Mouse (Mus musculus): Measurements from ENCODE around the gene Trove2. TPM values are rescaled to one million over a fixed set of nuclear protein-coding genes. Genes with fewer than 3 reads are reported as not detected.

Trove2 gene
- 0.83 and 0.85 TPM in 2 replicates for polyA plus RNA-seq (2012; rRNA removed)

DNA sequence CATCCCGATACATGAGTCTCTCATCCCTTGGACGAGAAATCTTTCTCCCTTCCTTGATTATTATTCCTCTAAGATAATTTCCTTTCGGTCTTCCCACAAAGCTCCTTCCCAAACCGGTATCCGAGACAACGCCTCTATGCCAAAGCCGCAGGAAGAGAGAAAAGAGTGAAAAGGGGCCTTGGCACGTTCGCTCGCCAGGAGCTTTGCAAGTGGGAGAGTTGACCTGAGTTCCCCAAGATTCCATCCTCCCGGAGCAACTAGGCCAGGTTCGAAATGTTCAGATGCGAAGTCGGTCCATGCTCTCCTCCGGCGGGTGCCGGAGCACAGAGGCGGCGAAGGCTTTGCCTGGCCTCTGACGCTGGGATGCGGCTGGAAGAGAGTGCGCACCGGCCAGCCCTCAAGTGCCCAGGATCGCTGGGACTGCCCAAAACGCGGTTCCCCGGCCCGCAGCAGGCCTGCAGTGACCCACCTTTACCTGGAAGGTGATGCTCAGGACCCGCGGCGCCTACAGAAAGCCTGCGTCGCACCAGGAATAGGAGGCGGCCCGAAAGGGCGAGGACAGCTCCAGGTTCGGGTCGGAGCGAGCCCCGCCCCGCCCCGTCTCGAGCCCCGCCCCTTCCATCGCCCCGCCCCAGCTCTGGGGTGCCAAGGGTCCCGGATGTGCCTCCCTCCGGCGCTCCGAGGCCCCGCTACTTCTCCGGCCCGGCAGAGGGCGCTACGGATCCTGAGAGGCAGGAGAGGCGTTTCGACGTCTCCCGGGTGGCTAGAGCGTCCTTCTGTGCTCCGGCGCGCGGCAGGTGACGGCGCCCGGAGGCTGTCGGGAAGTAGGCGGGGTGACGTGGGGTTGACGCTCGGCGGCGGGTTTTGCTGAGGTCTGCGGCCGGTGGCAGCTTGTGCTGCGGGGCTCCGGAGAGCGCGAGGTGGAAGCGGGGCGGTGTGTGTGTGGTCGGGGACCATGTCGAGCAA is at the start of gene Trove2, which contains the start of gene Uchl5:
Gene Trove2, minus strand, starts transcription at position 623 of the 966 bp plus-strand sequence.
Gene Uchl5, plus strand, starts transcription at position 827 of the 966 bp plus-strand sequence.

DNA sequence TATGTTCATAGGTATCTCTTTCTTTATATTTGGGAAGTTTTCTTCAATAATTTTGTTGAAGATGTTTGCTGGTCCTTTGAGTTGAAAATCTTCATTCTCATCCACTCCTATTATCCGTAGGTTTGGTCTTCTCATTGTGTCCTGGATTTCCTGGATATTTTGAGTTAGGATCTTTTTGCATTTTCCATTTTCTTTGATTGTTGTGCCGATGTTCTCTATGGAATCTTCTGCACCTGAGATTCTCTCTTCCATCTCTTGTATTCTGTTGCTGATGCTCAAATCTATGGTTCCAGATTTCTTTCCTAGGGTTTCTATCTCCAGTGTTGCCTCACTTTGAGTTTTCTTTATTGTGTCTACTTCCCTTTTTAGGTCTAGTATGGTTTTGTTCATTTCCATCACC is 60.8 kb downstream of the Trove2 start, which contains the start of gene Glrx2:
Gene Glrx2, plus strand, starts transcription at position 301 of the 400 bp plus-strand sequence.

DNA sequence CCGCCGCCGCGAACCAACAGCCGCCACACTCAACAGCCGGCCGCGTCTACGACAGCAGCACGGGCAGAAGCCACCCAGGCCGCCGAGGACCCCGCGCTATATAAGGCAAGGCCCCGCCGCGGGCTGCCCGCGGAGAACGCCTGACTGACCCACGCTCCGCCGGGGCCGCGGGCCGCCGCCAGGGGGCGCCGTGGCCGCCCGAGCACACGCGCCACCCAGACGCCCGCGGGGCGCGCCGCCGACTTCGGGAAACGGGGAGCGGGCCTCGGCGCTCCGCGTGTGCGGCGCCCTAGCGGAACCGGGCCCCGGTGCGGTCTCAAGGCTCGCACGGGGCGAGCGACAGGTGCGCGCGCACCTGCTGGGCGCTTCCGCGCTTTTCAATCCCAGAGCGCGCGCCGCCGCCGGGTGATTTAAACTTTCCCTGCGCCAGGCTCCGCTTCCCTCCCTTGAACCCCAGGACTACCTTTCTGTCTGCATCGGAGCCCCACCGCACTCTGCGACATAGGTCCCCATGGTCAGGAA is 74.1 kb downstream of the Trove2 start, which contains the start of gene Cdc73:
Gene Cdc73, minus strand, starts transcription at position 153 of the 522 bp plus-strand sequence.

Other genes starting within 250 kb of the Trove2 start
- gene B3galt2, start 136.4 kb downstream of the Trove2 start, polyA plus RNA-seq (2012; rRNA removed): not detected in 2 replicates
- 10.3 and 12.4 TPM in 2 replicates for gene Cdc73, start 74.2 kb downstream of the Trove2 start, polyA plus RNA-seq (2012; rRNA removed)
- 21.1 and 23.0 TPM in 2 replicates for gene Glrx2, start 60.7 kb downstream of the Trove2 start, polyA plus RNA-seq (2012; rRNA removed)
- gene Uchl5, start 204 bp upstream of the Trove2 start, polyA plus RNA-seq (2012; rRNA removed): 12.1 and 13.8 TPM in 2 replicates
- 9.9 and 11.2 TPM in 2 replicates for gene Rgs2, start 227.1 kb upstream of the Trove2 start, polyA plus RNA-seq (2012; rRNA removed)